ENCODE assay signal across 1 mouse cellular context in genomic region chrX:20658891-20659406, GRCm38 (mm10).
TF ChIP-seq lines count a peak whose summit lies in the region.

No protein-coding gene starts in this region.

TF ChIP-seq in CH12.LX, 34 proteins besides CTCF, POLR2A, EP300 and RAD21:
- no peak for TF ChIP-seq E2F4 (IDR thresholded peaks at IDR 0.05; ENCODE audit: insufficient replicate concordance, low read depth, low read length)
- TF ChIP-seq ZNF384 (IDR thresholded peaks at IDR 0.05; ENCODE audit: low read depth, low read length), result peak; percentile 72
